Mouse (Mus musculus) lung, postnatal 10 days (tissue): ENCODE results near the gene Klhl20.

Experiments
- DNase-seq: peaks from one replicate; pipeline ENCODE4 v3.0.0; 2021

The Klhl20 gene

DNA sequence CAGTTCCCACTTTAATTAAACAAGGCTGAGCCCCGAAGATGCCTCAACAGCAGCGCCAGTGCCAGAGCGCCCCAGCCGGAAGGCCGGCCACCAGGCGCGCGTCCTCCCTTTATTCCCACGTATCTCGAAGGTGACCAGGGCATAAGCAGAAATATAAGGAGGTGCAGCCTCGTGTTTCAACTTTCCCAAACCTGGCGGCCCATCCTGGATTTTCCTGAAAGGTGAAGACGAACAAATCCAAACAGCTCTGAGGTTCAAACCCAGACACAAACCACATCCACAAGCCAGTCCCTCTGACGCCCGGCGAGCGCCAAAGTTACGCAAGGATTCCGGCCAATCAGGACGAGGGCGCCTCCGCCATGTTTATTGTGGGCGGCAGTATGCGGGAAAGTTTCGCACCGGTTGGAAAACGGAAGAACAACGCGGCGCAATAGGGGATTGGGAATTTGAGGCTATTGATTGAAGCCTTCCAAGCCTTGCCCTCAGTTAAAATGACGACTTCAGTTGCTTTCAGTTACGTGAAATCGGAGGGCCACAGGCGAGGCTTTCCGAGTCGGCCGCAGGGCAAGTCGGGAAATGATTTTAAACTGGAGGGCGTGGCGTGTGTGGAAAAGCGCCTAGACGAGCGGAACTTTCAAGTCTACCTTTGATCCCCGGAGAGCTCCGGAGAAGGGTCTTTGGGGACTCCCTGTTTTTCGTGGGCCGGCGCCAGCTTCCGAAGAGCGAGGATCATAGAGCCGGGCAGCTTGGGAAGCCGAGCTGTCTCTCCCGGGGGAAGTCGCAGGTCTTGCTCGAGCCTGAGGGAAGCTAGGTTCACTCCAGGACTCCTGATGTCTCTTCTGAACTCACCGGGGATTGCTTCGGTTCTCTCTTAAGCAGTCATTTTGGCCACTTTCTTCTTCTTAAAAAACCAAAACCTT, 60.7 kb downstream of the Klhl20 start, which contains the start of the genes Dars2 and Cenpl:
Gene Dars2 (minus strand): TSS at position 307 of the 920 bp plus-strand sequence.
Gene Cenpl (plus strand): TSS at position 362 of the 920 bp plus-strand sequence.
- peak; percentile 98 for DNase-seq

DNA sequence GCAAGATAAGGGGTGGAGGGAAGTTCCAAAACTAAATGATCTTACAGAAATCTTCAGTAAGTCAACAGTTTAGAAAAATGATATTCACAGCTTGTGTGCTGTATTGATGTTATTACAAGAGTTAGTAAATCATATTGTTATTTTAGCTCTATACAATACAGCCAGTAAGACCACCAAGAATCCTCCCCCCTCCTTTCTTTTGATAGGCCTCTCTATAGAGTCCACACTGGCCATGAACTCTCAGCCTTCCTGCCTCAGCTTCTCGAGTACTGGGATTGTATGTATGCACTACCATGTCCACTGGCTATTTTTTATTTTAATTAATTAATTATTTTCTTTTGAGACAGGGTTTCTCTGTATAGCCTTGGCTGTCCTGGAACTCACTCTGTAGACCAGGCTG, 68.0 kb downstream of the Klhl20 start:
- no peak for DNase-seq

DNA sequence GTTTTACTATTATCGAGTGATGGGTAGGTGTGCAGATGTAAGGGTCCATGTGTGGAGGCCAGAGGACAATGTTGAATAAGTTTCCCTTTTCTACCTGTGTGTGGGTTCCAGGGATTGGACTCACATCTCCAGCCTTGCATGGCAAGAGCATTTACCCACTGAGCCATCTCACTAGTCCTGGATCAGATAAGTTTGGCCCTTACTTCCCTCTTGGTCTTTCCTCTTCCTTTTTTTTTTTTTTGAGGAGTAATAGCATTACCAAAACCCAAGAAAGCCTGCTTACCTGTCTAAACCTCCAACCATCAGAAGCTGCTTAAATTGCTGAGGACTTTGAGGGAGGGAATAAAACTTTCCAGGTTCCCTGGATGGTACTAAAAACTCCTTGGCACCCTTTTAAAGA, 74.1 kb downstream of the Klhl20 start:
- DNase-seq: no peak

DNA sequence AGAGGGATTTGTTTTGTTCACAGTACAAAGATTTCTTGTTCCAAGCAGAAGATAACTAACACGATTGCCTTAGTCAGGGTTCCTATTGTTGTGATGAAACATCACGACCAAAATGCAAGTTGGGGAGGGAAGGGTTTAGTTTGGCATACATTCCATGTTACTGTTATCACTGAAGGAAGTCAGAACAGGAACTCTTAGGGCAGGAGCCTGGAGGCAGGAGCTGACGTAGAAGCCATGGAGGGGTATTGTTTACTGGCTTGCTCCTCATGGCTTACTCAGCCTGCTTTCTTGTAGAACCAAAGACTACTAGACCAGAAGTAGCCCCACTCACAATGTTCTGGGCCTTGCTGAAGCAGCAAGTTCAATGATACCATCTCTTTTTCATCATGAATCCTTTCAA, 84.3 kb downstream of the Klhl20 start:
- no peak for DNase-seq

DNA sequence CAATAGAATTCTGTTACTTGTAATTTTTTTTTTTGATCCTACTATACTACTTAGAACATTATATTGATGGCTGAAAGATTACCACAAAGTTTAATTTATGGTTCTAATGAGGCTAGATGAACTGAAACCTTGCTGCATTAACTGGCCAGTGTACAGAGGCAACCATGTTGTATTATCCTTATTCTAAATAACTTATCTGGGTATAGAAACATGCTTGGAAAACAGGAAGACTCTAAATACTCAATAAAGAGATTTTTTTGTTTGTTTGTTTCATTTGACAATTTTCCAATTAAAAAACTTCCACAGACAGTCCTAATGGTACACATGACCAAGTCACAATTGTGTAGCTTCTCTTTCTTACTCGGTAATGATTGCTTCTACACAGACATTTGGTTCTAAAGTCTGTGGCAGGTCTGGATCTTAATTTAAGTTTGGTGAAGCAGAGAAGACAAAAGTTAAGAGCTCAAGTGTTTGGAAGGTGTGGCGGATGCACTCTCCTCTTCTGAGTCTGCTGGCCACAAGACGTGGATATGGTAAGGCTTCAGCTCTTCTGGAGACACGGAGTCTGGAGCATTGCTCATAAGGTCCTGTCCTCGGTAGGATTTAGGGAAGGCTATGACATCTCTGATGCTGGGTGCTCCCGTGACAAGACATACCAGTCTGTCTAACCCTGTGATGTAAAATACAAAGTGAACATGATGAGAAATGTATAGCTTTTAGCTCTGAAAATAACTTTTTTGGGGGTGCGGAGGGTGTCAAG, 89.9 kb downstream of the Klhl20 start:
- no peak for DNase-seq

DNA sequence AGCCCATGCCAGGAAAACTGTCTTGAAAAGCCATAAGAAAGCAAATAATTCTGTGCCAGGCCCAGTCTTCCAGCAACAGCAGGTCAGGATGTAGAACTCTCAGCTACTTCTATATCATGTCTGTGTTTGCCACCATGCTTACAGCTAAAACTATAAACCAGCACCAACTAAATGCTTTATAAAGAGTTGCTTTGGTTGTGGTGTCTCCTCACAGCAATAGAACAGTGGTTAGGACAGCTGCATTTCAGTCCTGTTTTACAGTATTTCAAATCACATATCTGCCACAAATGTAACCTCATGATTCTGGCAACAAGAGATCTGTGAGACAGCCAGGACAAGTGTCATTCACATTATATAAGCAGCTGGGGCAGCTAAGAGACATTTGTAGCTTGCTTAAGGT, 90.5 kb downstream of the Klhl20 start:
- DNase-seq: no peak

DNA sequence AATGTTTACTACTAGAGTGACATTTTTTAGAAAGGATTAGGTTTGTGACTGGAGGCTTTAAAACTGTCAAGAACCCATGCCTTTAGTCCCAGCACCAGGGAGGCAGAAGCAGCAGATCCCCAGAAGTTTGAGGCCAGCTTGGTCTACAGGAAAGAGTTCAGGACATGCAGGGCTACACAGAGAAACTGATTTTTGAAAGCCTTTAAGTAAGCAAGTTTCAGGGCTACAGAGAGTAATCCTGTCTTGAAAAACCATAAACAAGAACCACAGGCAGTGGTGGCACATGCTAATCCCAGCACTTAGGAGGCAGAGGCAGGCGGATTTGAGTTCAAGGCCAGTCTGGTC, 90.9 kb downstream of the Klhl20 start:
- no peak for DNase-seq

DNA sequence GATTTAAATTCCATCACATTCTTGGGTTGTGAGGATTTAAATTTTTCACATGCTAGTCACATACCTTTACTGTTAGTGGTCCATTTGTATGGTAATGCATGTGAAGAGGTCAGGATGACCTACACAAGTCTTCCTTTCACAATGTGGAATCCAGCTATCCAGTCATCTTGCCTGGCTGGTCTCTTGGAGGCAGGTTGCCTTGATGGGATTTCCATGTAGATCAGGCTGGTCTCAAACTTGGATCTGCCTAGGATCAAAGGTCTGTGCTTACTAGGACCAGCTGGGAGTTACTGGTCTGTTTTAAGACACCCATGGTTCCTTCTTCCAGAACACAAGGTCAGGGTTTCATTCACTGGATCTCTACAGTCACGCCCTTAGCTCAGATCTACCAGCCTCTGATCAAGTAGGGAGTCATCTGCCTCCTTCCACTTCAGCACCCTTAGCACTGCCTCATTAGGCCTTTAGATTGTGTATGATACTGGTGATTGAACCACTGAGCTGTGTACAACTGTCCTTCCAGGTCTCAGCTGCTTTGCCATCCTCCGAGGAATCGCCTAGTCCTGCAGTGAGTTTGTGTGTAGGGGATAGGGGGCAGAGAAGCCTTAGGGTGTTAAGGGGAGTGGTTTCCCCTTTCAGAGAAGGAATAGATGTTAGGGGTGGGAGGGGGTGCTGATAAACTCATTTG, 91.4 kb downstream of the Klhl20 start:
- no peak for DNase-seq

DNA sequence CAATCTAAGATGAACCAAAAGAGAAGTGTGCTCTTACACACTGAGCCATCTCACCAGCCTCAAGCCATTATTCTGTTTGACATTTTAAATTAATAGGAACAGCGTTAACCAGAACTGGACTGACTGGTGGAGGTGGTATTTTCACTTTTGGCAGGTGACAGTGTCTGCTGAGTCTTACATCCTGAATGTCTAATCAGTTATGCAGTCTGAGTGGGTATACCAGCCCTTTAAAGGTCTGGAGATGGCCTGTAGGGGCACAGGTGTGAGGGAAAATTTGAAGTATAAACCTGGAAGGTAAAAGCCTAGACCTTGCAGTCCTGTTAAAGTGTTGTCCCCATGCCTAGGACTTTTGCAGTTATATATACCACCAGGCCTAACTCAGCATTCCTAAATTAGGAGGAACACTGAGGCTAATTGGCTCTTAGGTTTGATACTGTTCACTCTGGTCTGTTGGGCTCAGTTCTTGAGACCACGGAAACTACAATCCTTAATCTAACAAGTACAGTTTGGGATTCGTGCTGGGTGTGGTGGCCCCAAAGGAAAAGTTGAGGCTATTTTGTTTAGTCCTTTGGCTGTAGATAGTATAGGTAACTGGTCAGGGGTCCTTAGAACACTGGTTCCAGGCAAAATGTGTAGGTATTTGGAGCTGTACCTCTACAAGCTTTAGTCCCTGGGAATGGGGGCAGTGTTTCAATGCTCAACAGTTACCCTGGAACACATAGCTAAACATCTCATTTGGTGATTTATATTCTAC, 92.2 kb downstream of the Klhl20 start:
- no peak for DNase-seq
